Mouse (Mus musculus) forebrain, embryonic 15.5 days (tissue): ENCODE measurements around the gene Cd7. TPM values are rescaled to one million over a fixed set of nuclear protein-coding genes. Genes with fewer than 3 reads are reported as not detected.

Experiments used
- ATAC-seq: fragments of 200-750 bp; cut with Nextera tagmentation; replicated peaks from 2 replicates; pipeline ENCODE4 v1.8.0; 2017; ENCODE audit warnings: mild to moderate bottlenecking, moderate TSS enrichment, moderate library complexity
- H3K27ac ChIP-seq: fragments of 300-500 bp; sonication (generic); replicated peaks from 2 replicates; pipeline ENCODE4 v1.5.1; 2015; ENCODE audit warnings: mild to moderate bottlenecking, inconsistent platforms
- H3K27me3 ChIP-seq: fragments of 300-500 bp; sonication (generic); 2 replicates; pipeline ENCODE4 v1.6.1; 2015; ENCODE audit warnings: inconsistent platforms
- H3K36me3 ChIP-seq: fragments of 300-500 bp; sonication (generic); 2 replicates; pipeline ENCODE4 v1.6.1; 2015; ENCODE audit warnings: mild to moderate bottlenecking, inconsistent platforms
- H3K4me1 ChIP-seq: fragments of 300-500 bp; sonication (generic); 2 replicates; pipeline ENCODE4 v1.6.1; 2015; ENCODE audit warnings: inconsistent platforms
- H3K4me2 ChIP-seq: fragments of 300-500 bp; sonication (generic); replicated peaks from 2 replicates; pipeline ENCODE4 v1.6.1; 2015; ENCODE audit warnings: mild to moderate bottlenecking, inconsistent platforms
- H3K4me3 ChIP-seq: fragments of 300-500 bp; sonication (generic); 2 replicates; pipeline ENCODE4 v1.5.1; 2015; ENCODE audit warnings: mild to moderate bottlenecking, inconsistent platforms
- H3K9ac ChIP-seq: fragments of 300-500 bp; sonication (generic); replicated peaks from 2 replicates; pipeline ENCODE4 v1.6.1; 2015; ENCODE audit warnings: mild to moderate bottlenecking, inconsistent platforms
- H3K9me3 ChIP-seq: fragments of 300-500 bp; sonication (generic); 2 replicates; pipeline ENCODE4 v1.6.1; 2016; ENCODE audit warnings: inconsistent platforms
- WGBS: fragments of 180-500 bp; shearing (Covaris S2); methylation state at CpG from one replicate; pipeline ENCODE4 v1.1.7; 2015; ENCODE audit warnings: mixed read lengths; 5-methylcytosine and 5-hydroxymethylcytosine counted together
- polyA plus RNA-seq: library from polyadenylated mRNA; unstranded; fragments of >200 nt; fragmentation: Nextera tagmentation; extraction: Ambion mirVana; gene quantifications from 2 replicates; pipeline ENCODE4 v1.2.1, GENCODE M21; 2015

Gene Cd7
- polyA plus RNA-seq, 1 experiment from 2014 or later: not detected

GRCm38 (mm10) chr11:121042480-121042879, 3.3 kb upstream of the Cd7 start:
- Histone ChIP-seq H3K27ac (no peak overlapping the region), H3K36me3 (no peaks in the 10 kb centered on the region), H3K4me2 (no peak overlapping the region), H3K9me3 (no peaks in the 10 kb centered on the region), H3K4me1 (no peaks in the 10 kb centered on the region), H3K4me3 (no peak overlapping the region), H3K9ac (no peak overlapping the region), H3K27me3 (no peaks in the 10 kb centered on the region)
- 78% methylated on average over 4 of the region's 4 CpGs for WGBS
- no peak for ATAC-seq

- H3K4me2 ChIP-seq: no peak overlapping the region
- H3K36me3 ChIP-seq: no peaks in the 10 kb centered on the region
- no peaks in the 10 kb centered on the region for H3K4me1 ChIP-seq
- H3K27ac ChIP-seq: no peak overlapping the region
- H3K27me3 ChIP-seq: no peaks in the 10 kb centered on the region
- H3K4me3 ChIP-seq: no peak overlapping the region
- WGBS: 71% methylated on average over 4 of the region's 4 CpGs
- H3K9ac ChIP-seq: no peak overlapping the region
- ATAC-seq: no peak
- H3K9me3 ChIP-seq: no peaks in the 10 kb centered on the region
These were observed 2.4 kb upstream of the Cd7 start for GRCm38 (mm10) chr11:121041636-121042035.

DNA sequence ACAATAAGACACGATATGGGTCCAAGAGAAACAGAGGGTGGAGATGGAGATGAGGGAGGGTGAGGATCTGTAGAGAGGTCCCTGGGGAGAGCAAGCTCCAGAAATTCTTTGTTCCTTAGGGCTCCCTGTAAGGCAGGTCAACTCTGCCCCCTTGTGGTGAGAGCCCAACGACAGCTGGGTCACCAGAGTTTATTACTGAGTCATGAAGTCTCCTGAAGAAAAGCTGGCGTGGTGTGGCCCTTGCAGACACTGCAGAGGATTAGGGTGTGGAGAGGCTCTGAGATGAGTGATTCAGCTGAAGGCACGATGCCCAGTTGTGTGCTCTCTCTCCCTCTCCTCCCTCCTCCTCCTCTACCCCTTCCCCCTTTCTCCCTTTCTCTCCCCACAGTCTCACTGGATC, 2.0 kb upstream of the Cd7 start:
- H3K4me1 ChIP-seq: no peaks in the 10 kb centered on the region
- no peaks in the 10 kb centered on the region for H3K36me3 ChIP-seq
- H3K4me2 ChIP-seq: no peak overlapping the region
- H3K27ac ChIP-seq: no peak overlapping the region
- H3K4me3 ChIP-seq: no peak overlapping the region
- ATAC-seq: no peak
- H3K9me3 ChIP-seq: no peaks in the 10 kb centered on the region
- WGBS: 7% methylated on average over 4 of the region's 4 CpGs
- H3K27me3 ChIP-seq: no peaks in the 10 kb centered on the region
- H3K9ac ChIP-seq: no peak overlapping the region

DNA sequence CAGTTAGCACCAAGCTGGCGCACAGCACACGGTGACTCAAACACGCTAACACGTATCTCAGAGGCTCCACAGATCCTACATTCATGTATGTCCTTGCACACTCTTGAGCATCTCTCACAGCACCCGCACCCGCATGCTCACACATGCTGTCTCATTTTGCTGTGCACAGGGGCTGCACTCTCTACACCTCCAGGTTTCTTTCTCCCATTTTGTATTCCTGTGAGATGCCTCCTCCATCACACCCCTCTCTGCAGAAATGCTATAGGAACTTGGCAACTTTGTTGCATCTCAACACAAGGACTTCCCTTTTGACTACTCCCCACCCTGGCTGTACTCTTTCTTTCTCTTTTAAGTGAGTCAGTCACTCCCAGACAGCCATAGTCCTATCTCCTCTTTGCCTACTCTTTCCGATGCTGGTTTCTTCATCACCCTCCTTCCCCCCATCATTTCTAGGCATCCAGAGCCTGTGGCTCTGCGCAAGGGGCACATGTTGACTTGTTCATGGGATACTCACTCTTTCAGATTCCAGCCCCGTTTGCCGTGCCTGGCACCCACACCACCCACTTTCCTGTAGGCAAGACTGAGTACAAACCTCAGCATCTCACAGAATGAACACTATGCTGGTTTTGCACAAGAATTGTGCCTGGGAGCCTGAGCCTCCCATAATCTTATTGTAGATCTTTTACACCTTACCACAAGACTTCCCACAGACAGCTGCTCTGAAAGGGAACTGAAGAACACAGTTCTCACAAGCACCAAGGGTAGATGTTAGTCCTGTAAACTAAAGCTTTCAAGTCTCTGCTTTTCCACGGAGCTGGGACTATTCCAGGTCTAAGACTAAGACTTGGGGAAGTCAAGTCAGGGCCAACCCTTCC, 615 bp downstream of the Cd7 start:
- Histone ChIP-seq H3K4me2 (no peak overlapping the region), H3K27me3 (no peaks in the 10 kb centered on the region), H3K36me3 (no peaks in the 10 kb centered on the region), H3K4me3 (no peak overlapping the region), H3K27ac (no peak overlapping the region), H3K4me1 (no peaks in the 10 kb centered on the region), H3K9ac (no peak overlapping the region), H3K9me3 (no peaks in the 10 kb centered on the region)
- ATAC-seq: no peak
- 88% methylated on average over 11 of the region's 11 CpGs for WGBS

- 88% methylated on average over 5 of the region's 5 CpGs for WGBS
- no peak for ATAC-seq
- Histone ChIP-seq H3K4me1 (no peaks in the 10 kb centered on the region), H3K9ac (no peak overlapping the region), H3K36me3 (no peaks in the 10 kb centered on the region), H3K4me2 (no peak overlapping the region), H3K27me3 (no peaks in the 10 kb centered on the region), H3K27ac (no peak overlapping the region), H3K9me3 (no peaks in the 10 kb centered on the region), H3K4me3 (no peak overlapping the region)
These were observed 6.1 kb downstream of the Cd7 start for GRCm38 (mm10) chr11:121033118-121033517.

- H3K9ac ChIP-seq: no peak overlapping the region
- ATAC-seq: no peak
- 88% methylated on average over 7 of the region's 7 CpGs for WGBS
- H3K4me2 ChIP-seq: no peak overlapping the region
- H3K27ac ChIP-seq: no peak overlapping the region
- H3K27me3 ChIP-seq: no peaks in the 10 kb centered on the region
- no peak overlapping the region for H3K4me3 ChIP-seq
- no peaks in the 10 kb centered on the region for H3K9me3 ChIP-seq
- H3K4me1 ChIP-seq: no peaks in the 10 kb centered on the region
- no peaks in the 10 kb centered on the region for H3K36me3 ChIP-seq
These were observed 12.0 kb downstream of the Cd7 start for GRCm38 (mm10) chr11:121027259-121027658.

GRCm38 (mm10) chr11:121024163-121024562, 15.1 kb downstream of the Cd7 start:
- Histone ChIP-seq H3K9ac (no peak overlapping the region), H3K4me1 (no peaks in the 10 kb centered on the region), H3K9me3 (no peaks in the 10 kb centered on the region)

DNA sequence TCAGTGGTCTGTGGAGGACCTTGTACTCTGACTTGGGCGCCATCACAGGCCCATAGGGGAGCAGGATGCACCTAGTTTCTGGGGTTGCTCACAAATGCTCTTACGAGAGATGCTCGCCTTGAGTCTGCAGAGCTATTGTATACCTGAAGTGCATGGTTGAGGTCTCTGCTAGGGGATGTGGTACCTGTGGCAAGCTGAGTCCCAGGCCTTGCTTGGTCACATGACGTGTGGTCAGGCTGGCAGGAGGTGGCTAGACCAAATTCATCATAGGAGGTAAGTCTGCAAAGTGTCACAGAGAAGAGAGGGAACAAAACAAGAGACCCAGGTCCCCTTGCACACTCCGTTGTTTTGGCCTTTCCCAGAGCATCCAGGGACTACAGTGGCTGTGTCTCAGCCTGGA, 19.7 kb downstream of the Cd7 start:
- no peak overlapping the region for H3K4me3 ChIP-seq
- no peak for ATAC-seq
- H3K36me3 ChIP-seq: no peaks in the 10 kb centered on the region
- no peak overlapping the region for H3K9ac ChIP-seq
- H3K27ac ChIP-seq: no peak overlapping the region
- H3K27me3 ChIP-seq: no peaks in the 10 kb centered on the region
- no peaks in the 10 kb centered on the region for H3K4me1 ChIP-seq
- no peak overlapping the region for H3K4me2 ChIP-seq
- 81% methylated on average over 5 of the region's 5 CpGs for WGBS
- H3K9me3 ChIP-seq: no peaks in the 10 kb centered on the region

More at GRCm38 (mm10) chr11:121024163-121024562, 15.1 kb downstream of the Cd7 start:
- Histone ChIP-seq H3K36me3 (no peaks in the 10 kb centered on the region), H3K4me2 (no peak overlapping the region), H3K27ac (no peak overlapping the region), H3K27me3 (no peaks in the 10 kb centered on the region), H3K4me3 (no peak overlapping the region)
- ATAC-seq: no peak
- 74% methylated on average over 6 of the region's 6 CpGs for WGBS

GRCm38 (mm10) chr11:121017703-121018102, 21.5 kb downstream of the Cd7 start:
- no peaks in the 10 kb centered on the region for H3K4me1 ChIP-seq
- H3K9ac ChIP-seq: no peak overlapping the region
- H3K4me3 ChIP-seq: no peak overlapping the region
- H3K4me2 ChIP-seq: no peak overlapping the region
- no peaks in the 10 kb centered on the region for H3K36me3 ChIP-seq
- H3K27me3 ChIP-seq: no peaks in the 10 kb centered on the region
- no peak overlapping the region for H3K27ac ChIP-seq
- WGBS: 38% methylated on average over 3 of the region's 3 CpGs
- ATAC-seq: no peak; the same call in 1 of the 2 replicates
- H3K9me3 ChIP-seq: no peaks in the 10 kb centered on the region

GRCm38 (mm10) chr11:121015472-121015871, 23.7 kb downstream of the Cd7 start:
- Histone ChIP-seq H3K27me3 (no peaks in the 10 kb centered on the region), H3K4me1 (no peaks in the 10 kb centered on the region), H3K4me3 (no peak overlapping the region), H3K4me2 (no peak overlapping the region), H3K9me3 (no peaks in the 10 kb centered on the region), H3K36me3 (no peaks in the 10 kb centered on the region), H3K27ac (no peak overlapping the region), H3K9ac (no peak overlapping the region)
- WGBS: 61% methylated on average over 6 of the region's 6 CpGs
- no peak for ATAC-seq

GRCm38 (mm10) chr11:121014896-121015300, 24.3 kb downstream of the Cd7 start:
- Histone ChIP-seq H3K4me2 (peak overlapping the region; percentile 33), H3K4me1 (no peaks in the 10 kb centered on the region), H3K27ac (no peak overlapping the region), H3K4me3 (peak overlapping the region; percentile 25), H3K9ac (no peak overlapping the region; the same call in 1 of the 2 replicates), H3K27me3 (no peaks in the 10 kb centered on the region), H3K9me3 (no peaks in the 10 kb centered on the region), H3K36me3 (no peaks in the 10 kb centered on the region)
- WGBS: 58% methylated on average over 19 of the region's 19 CpGs
- no peak for ATAC-seq

GRCm38 (mm10) chr11:121013656-121014055, 25.6 kb downstream of the Cd7 start:
- no peak for ATAC-seq
- WGBS: 76% methylated on average over 7 of the region's 7 CpGs
- H3K27me3 ChIP-seq: no peaks in the 10 kb centered on the region

More at GRCm38 (mm10) chr11:121013656-121014055, 25.6 kb downstream of the Cd7 start:
- Histone ChIP-seq H3K27ac (no peak overlapping the region), H3K36me3 (no peaks in the 10 kb centered on the region), H3K4me3 (no peak overlapping the region), H3K4me2 (no peak overlapping the region), H3K9me3 (no peaks in the 10 kb centered on the region), H3K9ac (no peak overlapping the region), H3K4me1 (no peaks in the 10 kb centered on the region)
